Mouse (Mus musculus) CH12.LX (cell line): ENCODE results near the gene Aebp2.

ENCODE experiments used
- CTCF ChIP-seq, 2 experiments: IDR thresholded peaks in 1 of 2; conservative IDR thresholded peaks in 1 of 2; 2 replicates each; pipeline ENCODE4 v1.5.1; 2011 to 2012; ENCODE audit warnings: low read depth in 2 of 2, low read length in 2 of 2, improper control_type of control experiment in 1 of 2, inconsistent platforms in 1 of 2, mild to moderate bottlenecking in 1 of 2, moderate library complexity in 1 of 2
- E2F4 ChIP-seq: IDR thresholded peaks from 2 replicates; pipeline ENCODE4 v1.6.1; 2011; ENCODE audit warnings: low read depth, low read length, improper control_type of control experiment; ENCODE audit not compliant: insufficient replicate concordance
- ETS1 ChIP-seq: conservative IDR thresholded peaks from 2 replicates; pipeline ENCODE4 v1.6.1; 2012; ENCODE audit warnings: low read depth, mild to moderate bottlenecking, inconsistent platforms, low read length, improper control_type of control experiment, moderate library complexity
- HCFC1 ChIP-seq: IDR thresholded peaks from 2 replicates; pipeline ENCODE4 v1.6.1; 2012; ENCODE audit warnings: low read depth, mild to moderate bottlenecking, inconsistent platforms, low read length, improper control_type of control experiment
- SIN3A ChIP-seq: IDR thresholded peaks from 2 replicates; pipeline ENCODE4 v1.6.1; 2012; ENCODE audit warnings: low read length, improper control_type of control experiment, inconsistent platforms
- TBP ChIP-seq: conservative IDR thresholded peaks from 2 replicates; pipeline ENCODE4 v1.6.1; 2011; ENCODE audit warnings: low read depth, low read length, improper control_type of control experiment
- USF1 ChIP-seq: IDR thresholded peaks from 2 replicates; pipeline ENCODE4 v1.6.1; 2014; ENCODE audit warnings: low read depth, mild to moderate bottlenecking, inconsistent platforms, low read length, improper control_type of control experiment

DNA sequence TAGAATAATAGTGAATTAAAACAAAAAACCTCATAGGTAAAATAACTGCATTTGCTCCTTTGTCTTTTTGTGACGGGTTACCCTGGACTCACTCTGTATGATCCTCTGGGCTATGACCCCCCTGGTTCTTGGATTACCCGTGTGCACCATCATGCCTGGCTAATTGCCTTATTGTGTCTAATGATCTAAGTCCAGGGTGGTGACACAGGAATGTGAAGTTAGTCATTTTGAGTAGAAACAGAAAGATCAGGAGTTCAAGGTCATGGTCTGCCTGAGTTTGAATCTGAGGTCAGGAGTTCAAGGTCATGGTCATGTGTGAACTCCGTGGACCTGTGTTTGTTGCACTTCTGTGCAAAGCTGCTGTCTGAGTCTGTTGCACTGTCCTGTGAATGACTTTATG is 16.7 kb upstream of the Aebp2 start:
- no peak for TF ChIP-seq USF1
- no peak for TF ChIP-seq CTCF (conservative IDR thresholded peaks at IDR 0.05 in 1 of 2, IDR thresholded peaks at IDR 0.05 in 1 of 2; ENCODE audit: low read depth in 2 of 2, low read length in 2 of 2)
- no peak for TF ChIP-seq E2F4
- TF ChIP-seq SIN3A = no peak
- no peak for TF ChIP-seq ETS1
- no peak for TF ChIP-seq HCFC1
- no peak for TF ChIP-seq TBP
